9 mouse cellular contexts compared by ENCODE assay signal in genomic region chr13:32179906-32180305, GRCm38 (mm10).
A peak's percentile ranks its signal among the peaks of the same experiment; 100 is the strongest.
DNase-seq lines count a peak whose midpoint lies in the region; ATAC-seq lines count a peak whose summit lies in the region.
"Had no signal": no experiment of that assay in that cellular context is flagged by ENCODE, and none has a peak within 500 bp of the region (broad histone marks: within the 10 kb centered on the region; RNA-seq: fewer than 3 reads in every experiment).

No protein-coding gene starts in this region.

- intact Hi-C loops in gastrocnemius, postnatal 14 days (cut with DNase I; ENCODE audit: low total_unique reads): no loop called here

- no peak overlapping the region for H3K4me2 ChIP-seq in neural tube, embryonic 15.5 days
- 0 out of 2 replicates have a peak overlapping the region, but pooled peaks have one; percentile 7 for H3K4me2 ChIP-seq in heart, embryonic 12.5 days
- no peak overlapping the region for H3K4me2 ChIP-seq in neural tube, embryonic 12.5 days (replicated peaks)
- H3K4me2 ChIP-seq: liver, embryonic 13.5 days had no signal

- H3K27ac ChIP-seq in neural tube, embryonic 15.5 days (replicated peaks): no peak overlapping the region
- H3K27ac ChIP-seq in heart, embryonic 12.5 days (ENCODE audit: poor library complexity, severe bottlenecking): peak overlapping the region; percentile 45
- H3K27ac ChIP-seq in limb, embryonic 10.5 days: no peak overlapping the region; the same call in 1 of the 2 replicates
- no peak overlapping the region for H3K27ac ChIP-seq in neural tube, embryonic 12.5 days
- H3K27ac ChIP-seq: liver, embryonic 13.5 days had no signal

- no peak; the same call in 1 of the 2 replicates for ATAC-seq in neural tube, embryonic 15.5 days (ENCODE audit: low FRiP score)
- ATAC-seq in heart, embryonic 12.5 days (ENCODE audit: insufficient number of reproducible peaks, low FRiP score): peak; percentile 80
- ATAC-seq in neural tube, embryonic 12.5 days (ENCODE audit: low FRiP score, low read depth): peak; percentile 89

- H3K27me3 ChIP-seq in neural tube, embryonic 15.5 days (replicated peaks): no peaks in the 10 kb centered on the region
- H3K27me3 ChIP-seq in heart, embryonic 12.5 days (replicated peaks): no peaks in the 10 kb centered on the region
- peaks cover 18% of the 10 kb centered on the region for H3K27me3 ChIP-seq in limb, embryonic 10.5 days (ENCODE audit: low read depth, poor library complexity, severe bottlenecking)
- no peaks in the 10 kb centered on the region for H3K27me3 ChIP-seq in neural tube, embryonic 12.5 days (replicated peaks)
- H3K27me3 ChIP-seq: liver, embryonic 13.5 days had no signal

- peak; percentile 46 for DNase-seq in neural tube, embryonic 10.5 days (ENCODE audit: extremely low spot score, low spot score)
- peak; percentile 40 for DNase-seq in limb, embryonic 10.5 days (ENCODE audit: low spot score)
- no peak for DNase-seq in testis, postnatal 10 days (ENCODE audit: low spot score)
- no peak for DNase-seq in gastrocnemius, postnatal 14 days
- DNase-seq in cerebellum, postnatal 36 days: no peak
- DNase-seq: liver, embryonic 13.5 days had no signal

- H3K9ac ChIP-seq in neural tube, embryonic 15.5 days (replicated peaks): no peak overlapping the region
- no peak overlapping the region for H3K9ac ChIP-seq in heart, embryonic 12.5 days
- H3K9ac ChIP-seq in neural tube, embryonic 12.5 days: no peak overlapping the region
- H3K9ac ChIP-seq: liver, embryonic 13.5 days had no signal

- H3K4me3 ChIP-seq in neural tube, embryonic 15.5 days (replicated peaks): no peak overlapping the region
- no peak overlapping the region for H3K4me3 ChIP-seq in heart, embryonic 12.5 days
- H3K4me3 ChIP-seq in limb, embryonic 10.5 days: no peak overlapping the region
- H3K4me3 ChIP-seq in neural tube, embryonic 12.5 days: no peak overlapping the region
- H3K4me3 ChIP-seq: liver, embryonic 13.5 days had no signal

- 17% methylated on average over 3 of the region's 3 CpGs for WGBS in neural tube, embryonic 15.5 days
- WGBS in heart, embryonic 12.5 days: 2% methylated on average over 3 of the region's 3 CpGs
- 20% methylated on average over 3 of the region's 3 CpGs for WGBS in limb, embryonic 10.5 days
- 20% methylated on average over 3 of the region's 3 CpGs for WGBS in neural tube, embryonic 12.5 days

- H3K36me3 ChIP-seq in neural tube, embryonic 15.5 days: no peaks in the 10 kb centered on the region
- no peaks in the 10 kb centered on the region for H3K36me3 ChIP-seq in heart, embryonic 12.5 days
- no peaks in the 10 kb centered on the region for H3K36me3 ChIP-seq in limb, embryonic 10.5 days
- no peaks in the 10 kb centered on the region for H3K36me3 ChIP-seq in neural tube, embryonic 12.5 days
- H3K36me3 ChIP-seq: liver, embryonic 13.5 days had no signal

- no peaks in the 10 kb centered on the region for H3K9me3 ChIP-seq in neural tube, embryonic 15.5 days (replicated peaks)
- H3K9me3 ChIP-seq in heart, embryonic 12.5 days (replicated peaks): peaks cover 2% of the 10 kb centered on the region; the same call in 1 of the 2 replicates
- H3K9me3 ChIP-seq in limb, embryonic 10.5 days (replicated peaks): no peaks in the 10 kb centered on the region
- no peaks in the 10 kb centered on the region for H3K9me3 ChIP-seq in neural tube, embryonic 12.5 days
- H3K9me3 ChIP-seq: liver, embryonic 13.5 days had no signal

- peaks cover 2% of the 10 kb centered on the region; the same call in 1 of the 2 replicates for H3K4me1 ChIP-seq in neural tube, embryonic 15.5 days
- peaks cover 7% of the 10 kb centered on the region; the same call in 1 of the 2 replicates for H3K4me1 ChIP-seq in heart, embryonic 12.5 days (replicated peaks)
- peaks cover 6% of the 10 kb centered on the region for H3K4me1 ChIP-seq in limb, embryonic 10.5 days
- H3K4me1 ChIP-seq in neural tube, embryonic 12.5 days: no peaks in the 10 kb centered on the region

Comparison
In these comparisons a context has a peak if more than half of its experiments do, and no peak if none do; other contexts are left out.
1. DNase-seq: peak in neural tube, embryonic 10.5 days (single experiment) and limb, embryonic 10.5 days (single experiment); none in testis, postnatal 10 days (single experiment), gastrocnemius, postnatal 14 days (single experiment) and cerebellum, postnatal 36 days (0 of 2).